Mouse (Mus musculus): ENCODE data around the gene Cnih2. TPM values are rescaled to one million over a fixed set of nuclear protein-coding genes. Genes with fewer than 3 reads are reported as not detected.

Gene Cnih2
- polyA plus RNA-seq, 1 experiment from 2014 or later, result 8.4 TPM

DNA sequence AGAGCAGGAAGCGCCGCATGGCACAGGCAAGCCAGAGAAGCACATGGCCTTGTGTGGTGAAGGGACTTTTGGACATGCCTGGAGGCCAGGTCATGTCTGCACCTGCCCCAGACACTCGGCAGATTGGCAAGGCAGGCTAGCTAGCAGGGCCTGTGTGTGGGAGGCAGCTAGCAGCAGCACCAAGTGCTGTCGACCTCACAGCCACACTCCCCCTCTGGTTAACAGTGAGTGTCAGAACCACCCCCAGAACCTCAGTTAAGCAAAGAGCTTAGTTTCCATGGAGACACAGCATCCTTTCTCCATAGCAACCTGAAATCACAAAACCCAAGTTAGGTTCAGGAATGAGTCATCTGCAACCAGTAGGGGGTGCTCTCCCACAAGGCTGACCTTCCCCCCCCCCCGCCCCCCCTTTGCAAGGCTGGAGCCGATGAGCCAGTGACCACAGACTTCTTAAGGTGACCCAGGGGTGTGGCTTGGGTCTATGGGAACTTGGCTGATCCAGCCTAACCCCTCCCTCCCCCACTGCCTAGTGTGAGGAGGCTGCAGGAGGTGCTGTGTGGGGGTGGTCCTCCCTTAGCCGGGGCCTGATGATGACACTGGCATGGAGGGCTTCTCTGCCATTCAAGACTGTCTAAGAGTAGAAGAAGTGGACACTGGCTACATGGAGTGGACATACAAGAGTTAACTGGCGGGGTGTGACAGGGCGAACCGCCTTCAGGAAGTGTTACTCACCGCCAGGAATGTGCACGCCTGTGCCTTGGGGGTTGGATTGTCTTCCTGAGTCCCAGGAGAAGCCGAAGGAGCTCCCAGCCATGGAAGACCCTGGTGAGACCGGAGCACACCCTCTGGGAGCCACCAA, 48.0 kb downstream of the Cnih2 start, which contains the start of gene Rin1:
TSS of gene Rin1 (plus strand) at position 435 of the 859 bp plus-strand sequence.
- peaks cover 26% of the 10 kb centered on the region for H3K27me3 ChIP-seq (ENCODE audit: control insufficient read depth, insufficient read depth, low read length)
- peak within 1 kb of the TSS; percentile 23; the same call in 1 of the 2 replicates for H3K9ac ChIP-seq (ENCODE audit: low read depth, low read length)
- peak within 1 kb of the TSS; percentile 57 for H3K4me2 ChIP-seq
- no peaks in the 10 kb centered on the region for H3K9me3 ChIP-seq (replicated peaks; ENCODE audit: control insufficient read depth, low read length)
- H3K27ac ChIP-seq (ENCODE audit: low read depth, low read length), result peak within 1 kb of the TSS; percentile 1; the same call in 1 of the 2 replicates
- peaks cover 21% of the 10 kb centered on the region for H3K4me1 ChIP-seq (ENCODE audit: control insufficient read depth, insufficient read depth, low read length)
- no peaks in the 10 kb centered on the region; the same call in 1 of the 2 replicates for H3K36me3 ChIP-seq (ENCODE audit: control insufficient read depth, insufficient read depth, low read length)
- H3K4me3 ChIP-seq (ENCODE audit: low read depth, low read length), result peak within 1 kb of the TSS; percentile 24
- ATAC-seq (replicated peaks; ENCODE audit: insufficient number of reproducible peaks, low FRiP score, low TSS enrichment), result peak; percentile 51
- 16% methylated on average over 14 of the region's 14 CpGs for WGBS (ENCODE audit: insufficient replicate concordance)

DNA sequence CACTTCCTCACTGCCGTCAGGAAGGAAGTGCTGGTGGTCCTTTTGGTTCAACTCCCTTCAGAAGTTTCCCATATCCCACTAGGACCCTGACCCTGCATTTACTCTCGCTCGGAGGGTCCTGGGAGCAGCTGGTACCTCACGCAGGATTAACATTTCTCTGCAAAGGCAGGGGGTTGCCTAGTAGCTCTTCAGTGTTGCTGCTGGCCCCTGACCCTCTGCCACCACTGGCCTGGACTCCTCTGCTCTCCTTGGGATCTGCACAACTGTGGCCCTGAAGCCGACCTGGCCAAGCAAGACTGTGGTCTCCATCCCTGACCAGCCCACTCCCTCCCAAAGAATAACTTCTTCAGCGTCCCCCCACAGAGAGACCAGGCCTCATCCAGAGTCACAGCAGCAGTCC, 49.0 kb downstream of the Cnih2 start:
- no peak for ATAC-seq (replicated peaks; ENCODE audit: insufficient number of reproducible peaks, low FRiP score, low TSS enrichment)
- no peak overlapping the region for H3K4me3 ChIP-seq (ENCODE audit: low read depth, low read length)
- H3K4me2 ChIP-seq, result no peak overlapping the region
- no peaks in the 10 kb centered on the region; the same call in 1 of the 2 replicates for H3K36me3 ChIP-seq (ENCODE audit: control insufficient read depth, insufficient read depth, low read length)
- H3K9me3 ChIP-seq (replicated peaks; ENCODE audit: control insufficient read depth, low read length), result no peaks in the 10 kb centered on the region
- H3K27me3 ChIP-seq (ENCODE audit: control insufficient read depth, insufficient read depth, low read length), result peaks cover 24% of the 10 kb centered on the region
- no peak overlapping the region for H3K9ac ChIP-seq (ENCODE audit: low read depth, low read length)
- peaks cover 21% of the 10 kb centered on the region for H3K4me1 ChIP-seq (ENCODE audit: control insufficient read depth, insufficient read depth, low read length)
- no peak overlapping the region for H3K27ac ChIP-seq (ENCODE audit: low read depth, low read length)
- WGBS (ENCODE audit: insufficient replicate concordance), result 75% methylated on average over 6 of the region's 6 CpGs

DNA sequence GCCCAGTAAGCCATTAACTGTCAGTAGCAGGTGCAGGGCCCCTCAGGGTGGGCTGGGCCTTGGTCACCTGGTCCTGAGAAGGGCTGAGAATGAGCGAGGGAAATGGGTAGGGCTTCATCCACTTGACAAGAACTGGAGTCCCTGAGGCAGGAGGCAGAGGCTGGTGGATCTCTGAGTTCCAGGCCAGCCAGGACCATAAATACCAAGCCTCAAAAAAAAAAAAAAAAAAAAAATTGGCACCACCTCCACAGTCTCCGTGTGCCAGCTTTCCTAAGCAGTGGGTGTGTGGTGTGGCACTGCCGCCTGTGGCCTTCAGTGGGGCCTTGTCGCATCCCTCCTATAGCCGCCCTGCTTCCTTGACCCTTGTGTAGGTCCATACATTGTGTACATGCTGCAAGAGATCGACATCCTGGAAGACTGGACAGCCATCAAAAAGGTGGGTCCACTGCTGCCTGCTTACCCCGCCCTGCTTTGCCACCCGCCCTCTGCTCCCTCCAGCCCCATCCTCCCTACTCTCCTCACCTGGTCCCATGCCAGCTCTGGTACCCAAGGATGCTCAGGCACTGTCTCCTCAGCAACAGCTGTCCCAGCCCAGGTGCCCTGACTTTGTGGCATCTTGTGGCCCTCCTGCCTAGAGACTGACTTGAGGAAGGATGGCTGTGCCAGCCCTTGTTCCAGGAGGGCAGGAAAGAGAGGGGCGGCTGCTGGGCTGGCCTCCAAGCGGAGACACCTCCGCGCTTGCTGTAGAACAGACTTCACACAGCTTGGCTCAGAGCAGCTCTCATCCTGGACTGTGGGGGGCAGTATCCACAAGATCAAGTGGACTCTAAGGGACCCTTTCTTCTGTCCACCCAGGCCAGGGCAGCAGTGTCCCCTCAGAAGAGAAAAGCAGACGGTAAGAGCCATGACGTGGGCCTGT, 49.9 kb downstream of the Cnih2 start:
- H3K4me2 ChIP-seq, result no peak overlapping the region
- H3K27me3 ChIP-seq (ENCODE audit: control insufficient read depth, insufficient read depth, low read length), result peaks cover 16% of the 10 kb centered on the region
- no peak overlapping the region for H3K4me3 ChIP-seq (ENCODE audit: low read depth, low read length)
- no peaks in the 10 kb centered on the region; the same call in 1 of the 2 replicates for H3K36me3 ChIP-seq (ENCODE audit: control insufficient read depth, insufficient read depth, low read length)
- H3K9ac ChIP-seq (ENCODE audit: low read depth, low read length), result no peak overlapping the region
- WGBS (ENCODE audit: insufficient replicate concordance), result 84% methylated on average over 14 of the region's 14 CpGs
- H3K9me3 ChIP-seq (replicated peaks; ENCODE audit: control insufficient read depth, low read length), result no peaks in the 10 kb centered on the region
- no peak for ATAC-seq (replicated peaks; ENCODE audit: insufficient number of reproducible peaks, low FRiP score, low TSS enrichment)
- no peak overlapping the region for H3K27ac ChIP-seq (ENCODE audit: low read depth, low read length)
- peaks cover 21% of the 10 kb centered on the region for H3K4me1 ChIP-seq (ENCODE audit: control insufficient read depth, insufficient read depth, low read length)

DNA sequence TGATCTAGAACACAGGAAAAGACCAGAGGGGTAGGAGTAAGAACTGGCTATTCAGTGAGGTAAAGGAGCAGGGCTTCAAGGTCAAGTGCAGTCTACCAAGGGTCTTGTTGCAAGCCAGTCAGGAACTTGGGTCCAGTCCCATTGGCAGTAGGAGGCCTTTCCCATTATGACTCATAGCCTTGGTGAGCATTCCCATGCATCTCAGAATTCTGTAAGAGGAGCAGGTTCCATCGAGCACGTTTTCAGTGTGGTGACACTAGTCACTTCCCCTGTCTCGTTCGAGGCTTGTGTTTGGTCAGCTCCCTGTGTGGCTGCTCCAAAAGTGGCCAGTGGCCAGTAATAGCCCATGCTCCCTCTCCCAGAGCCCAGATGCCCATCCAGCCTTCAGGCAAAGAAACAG, 52.8 kb downstream of the Cnih2 start:
- H3K4me2 ChIP-seq, result no peak overlapping the region
- peaks cover 15% of the 10 kb centered on the region for H3K4me1 ChIP-seq (ENCODE audit: control insufficient read depth, insufficient read depth, low read length)
- H3K9ac ChIP-seq (ENCODE audit: low read depth, low read length), result no peak overlapping the region
- WGBS (ENCODE audit: insufficient replicate concordance), result 70% methylated on average over 4 of the region's 4 CpGs
- H3K27ac ChIP-seq (ENCODE audit: low read depth, low read length), result no peak overlapping the region
- ATAC-seq (replicated peaks; ENCODE audit: insufficient number of reproducible peaks, low FRiP score, low TSS enrichment), result no peak
- H3K36me3 ChIP-seq (ENCODE audit: control insufficient read depth, insufficient read depth, low read length), result no peaks in the 10 kb centered on the region; the same call in 1 of the 2 replicates
- H3K9me3 ChIP-seq (replicated peaks; ENCODE audit: control insufficient read depth, low read length), result no peaks in the 10 kb centered on the region
- no peak overlapping the region for H3K4me3 ChIP-seq (ENCODE audit: low read depth, low read length)
- H3K27me3 ChIP-seq (ENCODE audit: control insufficient read depth, insufficient read depth, low read length), result no peaks in the 10 kb centered on the region

Other genes starting within 250 kb of the Cnih2 start
- 23.3 and 30.2 TPM in 2 replicates for gene Ctsf, start 243.4 kb downstream of the Cnih2 start, polyA plus RNA-seq (2014; fragmentation: Nextera tagmentation; extraction: Ambion mirVana)
- gene Actn3, start 220.6 kb downstream of the Cnih2 start, polyA plus RNA-seq (2014; fragmentation: Nextera tagmentation; extraction: Ambion mirVana), result 4.5 and 5.2 TPM in 2 replicates
- gene Zdhhc24, start 219.9 kb downstream of the Cnih2 start, polyA plus RNA-seq (2014; fragmentation: Nextera tagmentation; extraction: Ambion mirVana), result 7.1 and 8.9 TPM in 2 replicates
- 1.9 and 2.9 TPM in 2 replicates for gene Bbs1, start 191.9 kb downstream of the Cnih2 start, polyA plus RNA-seq (2014; fragmentation: Nextera tagmentation; extraction: Ambion mirVana)
- 87.8 and 110 TPM in 2 replicates for gene Dpp3, start 170.2 kb downstream of the Cnih2 start, polyA plus RNA-seq (2014; fragmentation: Nextera tagmentation; extraction: Ambion mirVana)
- 0.86 and 1.1 TPM in 2 replicates for gene Peli3, start 155.4 kb downstream of the Cnih2 start, polyA plus RNA-seq (2014; fragmentation: Nextera tagmentation; extraction: Ambion mirVana)
- gene Mrpl11, start 136.4 kb downstream of the Cnih2 start, polyA plus RNA-seq (2014; fragmentation: Nextera tagmentation; extraction: Ambion mirVana), result 117 and 129 TPM in 2 replicates
- 0.11 and 0.13 TPM in 2 replicates for gene Npas4, start 108.2 kb downstream of the Cnih2 start, polyA plus RNA-seq (2014; fragmentation: Nextera tagmentation; extraction: Ambion mirVana)
- 8.2 and 10.3 TPM in 2 replicates for gene Slc29a2, start 74.7 kb downstream of the Cnih2 start, polyA plus RNA-seq (2014; fragmentation: Nextera tagmentation; extraction: Ambion mirVana)
- gene B4gat1, start 59.7 kb downstream of the Cnih2 start, polyA plus RNA-seq (2014; fragmentation: Nextera tagmentation; extraction: Ambion mirVana), result 37.4 and 46.9 TPM in 2 replicates
- 0.93 and 2.0 TPM in 2 replicates for gene AC124502.3, start 59.6 kb downstream of the Cnih2 start, polyA plus RNA-seq (2014; fragmentation: Nextera tagmentation; extraction: Ambion mirVana)
- gene Brms1, start 57.2 kb downstream of the Cnih2 start, polyA plus RNA-seq (2014; fragmentation: Nextera tagmentation; extraction: Ambion mirVana), result 35.3 and 36.4 TPM in 2 replicates
- 3.0 and 4.3 TPM in 2 replicates for gene Rin1, start 48.0 kb downstream of the Cnih2 start, polyA plus RNA-seq (2014; fragmentation: Nextera tagmentation; extraction: Ambion mirVana)
- gene Cd248, start 30.4 kb downstream of the Cnih2 start, polyA plus RNA-seq (2014; fragmentation: Nextera tagmentation; extraction: Ambion mirVana), result 24.2 and 27.3 TPM in 2 replicates
- gene Tmem151a, start 13.0 kb downstream of the Cnih2 start, polyA plus RNA-seq (2014; fragmentation: Nextera tagmentation; extraction: Ambion mirVana), result 4.6 and 4.7 TPM in 2 replicates
- 102 and 103 TPM in 2 replicates for gene Yif1a, start 10.0 kb downstream of the Cnih2 start, polyA plus RNA-seq (2014; fragmentation: Nextera tagmentation; extraction: Ambion mirVana)
- 211 and 225 TPM in 2 replicates for gene Rab1b, start 8.6 kb upstream of the Cnih2 start, polyA plus RNA-seq (2014; fragmentation: Nextera tagmentation; extraction: Ambion mirVana)
- 19.8 and 24.3 TPM in 2 replicates for gene Klc2, start 20.0 kb upstream of the Cnih2 start, polyA plus RNA-seq (2014; fragmentation: Nextera tagmentation; extraction: Ambion mirVana)
- 21.4 and 22.8 TPM in 2 replicates for gene Pacs1, start 174.6 kb upstream of the Cnih2 start, polyA plus RNA-seq (2014; fragmentation: Nextera tagmentation; extraction: Ambion mirVana)
- 224 and 239 TPM in 2 replicates for gene Sf3b2, start 196.9 kb upstream of the Cnih2 start, polyA plus RNA-seq (2014; fragmentation: Nextera tagmentation; extraction: Ambion mirVana)
- gene Gal3st3, start 199.8 kb upstream of the Cnih2 start, polyA plus RNA-seq (2014; fragmentation: Nextera tagmentation; extraction: Ambion mirVana), result 3.8 and 4.8 TPM in 2 replicates
- not detected in 2 replicates for gene Catsper1, start 237.2 kb upstream of the Cnih2 start, polyA plus RNA-seq (2014; fragmentation: Nextera tagmentation; extraction: Ambion mirVana)

Measured in heart, embryonic 11.5 days (tissue).